Mouse (Mus musculus): ENCODE measurements around the gene Supt6. TPM values are rescaled to one million over a fixed set of nuclear protein-coding genes. Genes with fewer than 3 reads are reported as not detected.
A peak's percentile ranks its signal among the peaks of the same experiment; 100 is the strongest.

The Supt6 gene
- polyA plus RNA-seq, 2 experiments, result 7.4 to 8.4 TPM

GRCm38 (mm10) chr11:78167257-78167959 is 78.4 kb downstream of the Supt6 start:
- Histone ChIP-seq H3K4me3 (ENCODE audit: insufficient read depth in 1 of 2, low read depth in 2 of 2, low read length in 2 of 2) (no peak overlapping the region), H3K9me3 (ENCODE audit: control insufficient read depth, low read length) (no peaks in the 10 kb centered on the region), H3K27me3 (ENCODE audit: control insufficient read depth, insufficient read depth, low read length) (no peaks in the 10 kb centered on the region), H3K36me3 (replicated peaks; ENCODE audit: control insufficient read depth, insufficient read depth, low read depth) (no peaks in the 10 kb centered on the region), H3K27ac (peak overlapping the region; percentile 71), H3K4me1 (replicated peaks; ENCODE audit: control insufficient read depth in 2 of 2, insufficient read depth in 2 of 2, low read length in 1 of 2) (peaks cover 45 to 48% of the 10 kb centered on the region in 2 experiments), H3K9ac (replicated peaks) (no peak overlapping the region; the same call in 1 of the 2 replicates), H3K4me2 (ENCODE audit: low read depth) (peak overlapping the region; percentile 70)
- DNase-seq (ENCODE audit: low read depth in 3 of 3, low spot score in 3 of 3) (no peak), ATAC-seq (ENCODE audit: insufficient read depth) (no peak)
- TF ChIP-seq CTCF (IDR thresholded peaks at IDR 0.05; ENCODE audit: low read depth) (no peak), EP300 (IDR thresholded peaks at IDR 0.05; ENCODE audit: low read depth) (no peak)
- 84% methylated on average over 14 of the region's 14 CpGs for WGBS (ENCODE audit: insufficient replicate concordance)

- Histone ChIP-seq H3K4me2 (ENCODE audit: low read depth) (peak overlapping the region; percentile 98), H3K4me1 (replicated peaks; ENCODE audit: control insufficient read depth in 2 of 2, insufficient read depth in 2 of 2, low read length in 1 of 2) (peaks cover 45 to 50% of the 10 kb centered on the region in 2 experiments), H3K4me3 (ENCODE audit: insufficient read depth in 1 of 2, low read depth in 2 of 2, low read length in 2 of 2) (no peak overlapping the region), H3K9ac (replicated peaks) (0 out of 2 replicates have a peak overlapping the region, but pooled peaks have one; percentile 21), H3K36me3 (replicated peaks; ENCODE audit: control insufficient read depth, insufficient read depth, low read depth) (peaks cover 5% of the 10 kb centered on the region), H3K9me3 (ENCODE audit: control insufficient read depth, low read length) (no peaks in the 10 kb centered on the region), H3K27ac (peak overlapping the region; percentile 15; the same call in 1 of the 2 replicates), H3K27me3 (ENCODE audit: control insufficient read depth, insufficient read depth, low read length) (no peaks in the 10 kb centered on the region)
- TF ChIP-seq CTCF (IDR thresholded peaks at IDR 0.05; ENCODE audit: low read depth), result no peak
- no peak for TF ChIP-seq EP300 (IDR thresholded peaks at IDR 0.05; ENCODE audit: low read depth)
- DNase-seq (ENCODE audit: low read depth in 3 of 3, low spot score in 3 of 3) (no peak), ATAC-seq (ENCODE audit: insufficient read depth) (no peak)
- 65% methylated on average over 6 of the region's 6 CpGs for WGBS (ENCODE audit: insufficient replicate concordance)
These were observed 79.1 kb downstream of the Supt6 start for GRCm38 (mm10) chr11:78166640-78167039.

GRCm38 (mm10) chr11:78166161-78166560 is 79.6 kb downstream of the Supt6 start:
- WGBS (ENCODE audit: insufficient replicate concordance), result 50% methylated on average over 4 of the region's 4 CpGs
- H3K9me3 ChIP-seq (ENCODE audit: control insufficient read depth, low read length), result no peaks in the 10 kb centered on the region
- H3K4me2 ChIP-seq (ENCODE audit: low read depth), result peak overlapping the region; percentile 98
- H3K4me1 ChIP-seq (replicated peaks; ENCODE audit: control insufficient read depth in 2 of 2, insufficient read depth in 2 of 2, low read length in 1 of 2), result peaks cover 45 to 50% of the 10 kb centered on the region in 2 experiments
- TF ChIP-seq EP300 (IDR thresholded peaks at IDR 0.05; ENCODE audit: low read depth), result no peak
- no peak for TF ChIP-seq CTCF (IDR thresholded peaks at IDR 0.05; ENCODE audit: low read depth)
- no peak overlapping the region; the same call in 1 of the 2 replicates for H3K27ac ChIP-seq
- ATAC-seq (ENCODE audit: insufficient read depth) (no peak), DNase-seq (ENCODE audit: low read depth in 3 of 3, low spot score in 3 of 3) (no peak)
- H3K4me3 ChIP-seq (ENCODE audit: insufficient read depth in 1 of 2, low read depth in 2 of 2, low read length in 2 of 2), result peak overlapping the region in 1 of 2 experiments; percentile 93; a peak in 2 of 4 replicates
- H3K36me3 ChIP-seq (replicated peaks; ENCODE audit: control insufficient read depth, insufficient read depth, low read depth), result peaks cover 9% of the 10 kb centered on the region
- H3K9ac ChIP-seq (replicated peaks), result peak overlapping the region; percentile 95
- no peaks in the 10 kb centered on the region for H3K27me3 ChIP-seq (ENCODE audit: control insufficient read depth, insufficient read depth, low read length)

- Histone ChIP-seq H3K27ac (peak overlapping the region; percentile 72), H3K4me3 (ENCODE audit: insufficient read depth in 1 of 2, low read depth in 2 of 2, low read length in 2 of 2) (peak overlapping the region; percentile 74 to 93), H3K4me2 (ENCODE audit: low read depth) (peak overlapping the region; percentile 98), H3K36me3 (replicated peaks; ENCODE audit: control insufficient read depth, insufficient read depth, low read depth) (peaks cover 11% of the 10 kb centered on the region), H3K4me1 (replicated peaks; ENCODE audit: control insufficient read depth in 2 of 2, insufficient read depth in 2 of 2, low read length in 1 of 2) (peaks cover 45 to 50% of the 10 kb centered on the region in 2 experiments), H3K9me3 (ENCODE audit: control insufficient read depth, low read length) (no peaks in the 10 kb centered on the region), H3K27me3 (ENCODE audit: control insufficient read depth, insufficient read depth, low read length) (no peaks in the 10 kb centered on the region), H3K9ac (replicated peaks) (peak overlapping the region; percentile 95)
- TF ChIP-seq CTCF (IDR thresholded peaks at IDR 0.05; ENCODE audit: low read depth) (no peak), EP300 (IDR thresholded peaks at IDR 0.05; ENCODE audit: low read depth) (no peak)
- DNase-seq (ENCODE audit: low read depth in 3 of 3, low spot score in 3 of 3) (no peak), ATAC-seq (ENCODE audit: insufficient read depth) (peak; percentile 21)
- WGBS (ENCODE audit: insufficient replicate concordance), result 3% methylated on average over 16 of the region's 16 CpGs
These were observed 80.1 kb downstream of the Supt6 start for GRCm38 (mm10) chr11:78165761-78166109.

GRCm38 (mm10) chr11:78164924-78165760 is 80.6 kb downstream of the Supt6 start, which contains the start of gene Traf4:
Gene Traf4, minus strand, starts transcription at chr11:78165589.
- H3K27me3 ChIP-seq (ENCODE audit: control insufficient read depth, insufficient read depth, low read length), result no peaks in the 10 kb centered on the region
- peak within 1 kb of the TSS; percentile 72 for H3K27ac ChIP-seq
- H3K4me3 ChIP-seq (ENCODE audit: insufficient read depth in 1 of 2, low read depth in 2 of 2, low read length in 2 of 2), result peak within 1 kb of the TSS; percentile 85 to 93
- peak; percentile 80 for ATAC-seq (ENCODE audit: insufficient read depth)
- WGBS (ENCODE audit: insufficient replicate concordance), result under 1% methylated on average over 78 of the region's 78 CpGs
- peaks cover 45 to 46% of the 10 kb centered on the region in 2 experiments for H3K4me1 ChIP-seq (replicated peaks; ENCODE audit: control insufficient read depth in 2 of 2, insufficient read depth in 2 of 2, low read length in 1 of 2)
- H3K9me3 ChIP-seq (ENCODE audit: control insufficient read depth, low read length), result no peaks in the 10 kb centered on the region
- no peak for TF ChIP-seq CTCF (IDR thresholded peaks at IDR 0.05; ENCODE audit: low read depth)
- TF ChIP-seq EP300 (IDR thresholded peaks at IDR 0.05; ENCODE audit: low read depth), result no peak
- DNase-seq (ENCODE audit: low read depth in 3 of 3, low spot score in 3 of 3), result peak in 2 of 3 experiments; percentile 68 to 69
- peak within 1 kb of the TSS; percentile 98 for H3K4me2 ChIP-seq (ENCODE audit: low read depth)
- H3K9ac ChIP-seq (replicated peaks), result peak within 1 kb of the TSS; percentile 95
- peaks cover 17% of the 10 kb centered on the region for H3K36me3 ChIP-seq (replicated peaks; ENCODE audit: control insufficient read depth, insufficient read depth, low read depth)

Measured in liver, embryonic 14.5 days (tissue).